Mouse (Mus musculus): ENCODE data around the gene Ivns1abp.
"Not testable (repeated sequence)": the region's sequence is repeated elsewhere in the genome, so short reads cannot be mapped to it uniquely, and the experiment has no call there.

Ivns1abp gene

GRCm38 (mm10) chr1:151344283-151345108, at the start of gene Ivns1abp:
Gene Ivns1abp (plus strand): TSS chr1:151344477.
- peak; percentile 99 for DNase-seq

GRCm38 (mm10) chr1:151295486-151295885, 48.8 kb upstream of the Ivns1abp start:
- no peak for DNase-seq

GRCm38 (mm10) chr1:151296621-151297020, 47.7 kb upstream of the Ivns1abp start:
- DNase-seq = no peak

GRCm38 (mm10) chr1:151297025-151297424, 47.3 kb upstream of the Ivns1abp start:
- no peak for DNase-seq

- no peak for DNase-seq
Measured at GRCm38 (mm10) chr1:151297596-151297995, 46.7 kb upstream of the Ivns1abp start.

- DNase-seq = no peak
Measured at GRCm38 (mm10) chr1:151301456-151301855, 42.8 kb upstream of the Ivns1abp start.

- DNase-seq = no peak
Measured at GRCm38 (mm10) chr1:151301904-151302303, 42.4 kb upstream of the Ivns1abp start.

GRCm38 (mm10) chr1:151303265-151303664, 41.0 kb upstream of the Ivns1abp start:
- no peak for DNase-seq

GRCm38 (mm10) chr1:151305001-151305400, 39.3 kb upstream of the Ivns1abp start:
- not testable (repeated sequence) for DNase-seq

- no peak for DNase-seq
Measured at GRCm38 (mm10) chr1:151307059-151307458, 37.2 kb upstream of the Ivns1abp start.

- DNase-seq = no peak
Measured at GRCm38 (mm10) chr1:151307821-151308220, 36.5 kb upstream of the Ivns1abp start.

- no peak for DNase-seq
Measured at GRCm38 (mm10) chr1:151308508-151308907, 35.8 kb upstream of the Ivns1abp start.

- DNase-seq = no peak
Measured at GRCm38 (mm10) chr1:151310511-151310910, 33.8 kb upstream of the Ivns1abp start.

- no peak for DNase-seq
Measured at GRCm38 (mm10) chr1:151311379-151311778, 32.9 kb upstream of the Ivns1abp start.

- DNase-seq = no peak
Measured at GRCm38 (mm10) chr1:151319267-151319666, 25.0 kb upstream of the Ivns1abp start.

- DNase-seq = no peak
Measured at GRCm38 (mm10) chr1:151320408-151320807, 23.9 kb upstream of the Ivns1abp start.

GRCm38 (mm10) chr1:151325328-151325727, 18.9 kb upstream of the Ivns1abp start:
- DNase-seq = no peak

GRCm38 (mm10) chr1:151328341-151329097, 15.8 kb upstream of the Ivns1abp start:
- DNase-seq = no peak

GRCm38 (mm10) chr1:151329601-151330000, 14.7 kb upstream of the Ivns1abp start:
- DNase-seq = no peak

GRCm38 (mm10) chr1:151332819-151333218, 11.5 kb upstream of the Ivns1abp start:
- DNase-seq = no peak

GRCm38 (mm10) chr1:151338234-151338633, 6.0 kb upstream of the Ivns1abp start:
- DNase-seq = no peak

- peak; percentile 77 for DNase-seq
Measured at GRCm38 (mm10) chr1:151338941-151339340, 5.3 kb upstream of the Ivns1abp start.

- peak; percentile 50 for DNase-seq
Measured at GRCm38 (mm10) chr1:151341321-151342044, 2.8 kb upstream of the Ivns1abp start.
